Mouse (Mus musculus) olfactory bulb, adult 2 months (tissue): ENCODE results near the gene Grcc10.

Experiments used
- CTCF ChIP-seq: fragments of 200-500 bp; IDR thresholded peaks from 2 replicates; pipeline ENCODE4 v1.5.1; 2012; ENCODE audit warnings: low read depth, mild to moderate bottlenecking, low read length, moderate library complexity; ENCODE audit not compliant: insufficient read depth
- POLR2A ChIP-seq: fragments of 200-500 bp; IDR thresholded peaks from 2 replicates; pipeline ENCODE4 v1.6.1; 2012; ENCODE audit warnings: mild to moderate bottlenecking, low read depth, low read length, moderate library complexity; ENCODE audit not compliant: insufficient read depth

DNA sequence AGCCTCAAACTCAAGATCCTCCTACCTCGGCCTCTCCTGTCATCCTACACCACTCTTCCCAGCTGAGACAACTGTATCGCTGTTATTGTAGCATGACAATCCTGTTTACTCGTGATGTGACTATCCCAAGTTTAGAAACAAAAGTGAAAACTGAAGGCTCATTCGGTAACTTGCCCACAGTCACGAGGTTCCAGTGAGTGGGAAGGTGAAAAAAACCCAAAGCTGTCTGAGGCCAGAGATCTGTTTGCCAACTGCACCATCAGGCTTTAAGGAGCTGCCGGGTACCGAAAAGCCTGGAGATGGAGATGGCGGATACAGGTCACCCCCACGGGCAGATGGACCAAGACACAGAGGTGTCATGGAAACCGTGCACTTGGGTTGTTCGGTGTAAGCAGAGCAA, 4.1 kb downstream of the Grcc10 start:
- TF ChIP-seq CTCF = no peak
- no peak for TF ChIP-seq POLR2A
